Mouse (Mus musculus): ENCODE results near the gene Skiv2l.

GRCm38 (mm10) chr17:34811275-34811674, 38.7 kb downstream of the Skiv2l start:
- TF ChIP-seq CTCF (conservative IDR thresholded peaks at IDR 0.05 in 1 of 2, IDR thresholded peaks at IDR 0.05 in 1 of 2; ENCODE audit: low read depth in 2 of 2, low read length in 2 of 2) (no peak), NELFE (IDR thresholded peaks at IDR 0.05; ENCODE audit: low read depth, low read length) (no peak), POLR2AphosphoS2 (IDR thresholded peaks at IDR 0.05; ENCODE audit: low read depth, low read length) (no peak), TBP (conservative IDR thresholded peaks at IDR 0.05; ENCODE audit: low read depth, low read length) (no peak), E2F4 (IDR thresholded peaks at IDR 0.05; ENCODE audit: insufficient replicate concordance, low read depth, low read length) (no peak), EP300 (IDR thresholded peaks at IDR 0.05; ENCODE audit: low read length) (no peak), POLR2A (IDR thresholded peaks at IDR 0.05; ENCODE audit: low read depth, low read length) (no peak), MXI1 (IDR thresholded peaks at IDR 0.05; ENCODE audit: low read depth, low read length) (no peak), ZKSCAN1 (IDR thresholded peaks at IDR 0.05; ENCODE audit: borderline replicate concordance, low read depth, low read length) (no peak)
